Mouse (Mus musculus) splenic B cell, adult 2 months (primary cell): ENCODE results near the gene Herpud2.

Experiments
- DNase-seq: peaks from one replicate; pipeline ENCODE4 v3.0.0-alpha.2; 2011; ENCODE audit warnings: low read depth, low spot score
- H3K27me3 ChIP-seq: 2 replicates; pipeline ENCODE4 v1.6.1; 2012; ENCODE audit warnings: mild to moderate bottlenecking, low read length, moderate library complexity, mixed read lengths; ENCODE audit not compliant: control insufficient read depth, poor library complexity, insufficient read depth, severe bottlenecking
- H3K36me3 ChIP-seq: 2 replicates; pipeline ENCODE4 v1.6.1; 2012; ENCODE audit warnings: mild to moderate bottlenecking, low read length, moderate library complexity, mixed read lengths; ENCODE audit not compliant: control insufficient read depth, poor library complexity, insufficient read depth, severe bottlenecking

Herpud2 gene

GRCm38 (mm10) chr9:25167458-25168084 is 16.0 kb upstream of the Herpud2 start:
- peak; percentile 94 for DNase-seq
- Histone ChIP-seq H3K36me3 (no peaks in the 10 kb centered on the region), H3K27me3 (no peaks in the 10 kb centered on the region)

GRCm38 (mm10) chr9:25158218-25158617 is 6.6 kb upstream of the Herpud2 start:
- DNase-seq, result no peak
- H3K36me3 ChIP-seq, result no peaks in the 10 kb centered on the region

GRCm38 (mm10) chr9:25156377-25156776 is 4.8 kb upstream of the Herpud2 start:
- H3K27me3 ChIP-seq, result no peaks in the 10 kb centered on the region
- H3K36me3 ChIP-seq, result no peaks in the 10 kb centered on the region
- DNase-seq, result peak; percentile 65

More at GRCm38 (mm10) chr9:25158218-25158617, 6.6 kb upstream of the Herpud2 start:
- H3K27me3 ChIP-seq, result no peaks in the 10 kb centered on the region

GRCm38 (mm10) chr9:25153066-25153465 is 1.4 kb upstream of the Herpud2 start:
- no peaks in the 10 kb centered on the region for H3K27me3 ChIP-seq
- no peaks in the 10 kb centered on the region for H3K36me3 ChIP-seq
- DNase-seq, result no peak

GRCm38 (mm10) chr9:25152457-25152856 is 837 bp upstream of the Herpud2 start:
- Histone ChIP-seq H3K36me3 (no peaks in the 10 kb centered on the region), H3K27me3 (no peaks in the 10 kb centered on the region)
- DNase-seq, result no peak

GRCm38 (mm10) chr9:25150791-25151610 is 619 bp downstream of the Herpud2 start:
- DNase-seq, result no peak
- Histone ChIP-seq H3K27me3 (no peaks in the 10 kb centered on the region), H3K36me3 (no peaks in the 10 kb centered on the region)

- no peaks in the 10 kb centered on the region for H3K36me3 ChIP-seq
- no peaks in the 10 kb centered on the region for H3K27me3 ChIP-seq
- DNase-seq, result no peak
Observed at GRCm38 (mm10) chr9:25148767-25149166, 2.9 kb downstream of the Herpud2 start.

- Histone ChIP-seq H3K36me3 (no peaks in the 10 kb centered on the region), H3K27me3 (no peaks in the 10 kb centered on the region)
- no peak for DNase-seq
Observed at GRCm38 (mm10) chr9:25145925-25146324, 5.7 kb downstream of the Herpud2 start.

GRCm38 (mm10) chr9:25143950-25144349 is 7.7 kb downstream of the Herpud2 start:
- no peaks in the 10 kb centered on the region for H3K36me3 ChIP-seq
- DNase-seq, result no peak
- H3K27me3 ChIP-seq, result no peaks in the 10 kb centered on the region

- H3K36me3 ChIP-seq, result no peaks in the 10 kb centered on the region
- no peak for DNase-seq
- H3K27me3 ChIP-seq, result no peaks in the 10 kb centered on the region
Observed at GRCm38 (mm10) chr9:25142988-25143387, 8.6 kb downstream of the Herpud2 start.

- DNase-seq, result no peak
- Histone ChIP-seq H3K27me3 (no peaks in the 10 kb centered on the region), H3K36me3 (no peaks in the 10 kb centered on the region)
Observed at GRCm38 (mm10) chr9:25142041-25142440, 9.6 kb downstream of the Herpud2 start.

GRCm38 (mm10) chr9:25140330-25140729 is 11.3 kb downstream of the Herpud2 start:
- no peaks in the 10 kb centered on the region for H3K36me3 ChIP-seq
- no peaks in the 10 kb centered on the region for H3K27me3 ChIP-seq
- DNase-seq, result no peak

- H3K36me3 ChIP-seq, result no peaks in the 10 kb centered on the region
- no peaks in the 10 kb centered on the region for H3K27me3 ChIP-seq
- DNase-seq, result no peak
Observed at GRCm38 (mm10) chr9:25138900-25139299, 12.7 kb downstream of the Herpud2 start.

- H3K36me3 ChIP-seq, result peaks cover 9% of the 10 kb centered on the region; the same call in 1 of the 2 replicates
- DNase-seq, result no peak
- H3K27me3 ChIP-seq, result no peaks in the 10 kb centered on the region
Observed at GRCm38 (mm10) chr9:25132920-25133319, 18.7 kb downstream of the Herpud2 start.

GRCm38 (mm10) chr9:25132253-25132652 is 19.4 kb downstream of the Herpud2 start:
- DNase-seq, result no peak
- Histone ChIP-seq H3K27me3 (no peaks in the 10 kb centered on the region), H3K36me3 (peaks cover 9% of the 10 kb centered on the region; the same call in 1 of the 2 replicates)
